Mouse (Mus musculus): Measurements from ENCODE around the gene Znrf2. TPM values are rescaled to one million over a fixed set of nuclear protein-coding genes. Genes with fewer than 3 reads are reported as not detected.
A peak's percentile ranks its signal among the peaks of the same experiment; 100 is the strongest.

The Znrf2 gene
- polyA plus RNA-seq, 1 experiment = 15.8 TPM

- H3K9me3 ChIP-seq = peaks cover 23% of the 10 kb centered on the region; the same call in 1 of the 2 replicates
- H3K4me1 ChIP-seq = peaks cover 37% of the 10 kb centered on the region
- H3K36me3 ChIP-seq (replicated peaks; ENCODE audit: low read length) = peaks cover 3% of the 10 kb centered on the region
- peaks cover 78% of the 10 kb centered on the region for H3K27me3 ChIP-seq (replicated peaks)
- TF ChIP-seq GATA1 (IDR thresholded peaks at IDR 0.05; ENCODE audit: borderline replicate concordance, low read length) (no peak), FLI1 (IDR thresholded peaks at IDR 0.05; ENCODE audit: low read length) (no peak)
- peak overlapping the region; percentile 46 for H3K4me3 ChIP-seq (replicated peaks)
Measured at GRCm38 (mm10) chr6:54939631-54940030, 122.9 kb downstream of the Znrf2 start.

DNA sequence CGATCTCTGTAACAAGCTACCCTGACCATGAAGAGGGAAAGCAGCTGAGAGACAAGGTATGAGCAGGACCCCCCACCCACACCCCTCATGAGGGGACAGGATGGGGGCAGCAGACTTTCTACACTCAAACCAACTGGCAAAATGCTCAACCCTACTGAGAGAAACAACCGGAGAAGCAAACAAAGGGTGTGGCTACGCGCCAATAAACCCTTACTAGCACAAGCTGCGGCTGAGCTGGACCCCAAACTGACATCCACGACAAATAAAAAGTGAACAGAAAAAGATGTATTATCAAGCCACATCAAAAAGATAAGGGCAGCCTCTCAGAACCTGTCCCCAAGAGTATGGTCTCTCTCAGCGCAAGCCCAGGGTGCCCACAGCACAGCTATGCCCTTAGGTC, 123.4 kb downstream of the Znrf2 start:
- H3K9me3 ChIP-seq = peaks cover 19% of the 10 kb centered on the region; the same call in 1 of the 2 replicates
- peaks cover 3% of the 10 kb centered on the region for H3K36me3 ChIP-seq (replicated peaks; ENCODE audit: low read length)
- no peak overlapping the region for H3K4me3 ChIP-seq (replicated peaks)
- peaks cover 36% of the 10 kb centered on the region for H3K4me1 ChIP-seq
- no peak for TF ChIP-seq GATA1 (IDR thresholded peaks at IDR 0.05; ENCODE audit: borderline replicate concordance, low read length)
- no peak for TF ChIP-seq FLI1 (IDR thresholded peaks at IDR 0.05; ENCODE audit: low read length)
- H3K27me3 ChIP-seq (replicated peaks) = peaks cover 82% of the 10 kb centered on the region

- TF ChIP-seq GATA1 (IDR thresholded peaks at IDR 0.05; ENCODE audit: borderline replicate concordance, low read length) = no peak
- TF ChIP-seq FLI1 (IDR thresholded peaks at IDR 0.05; ENCODE audit: low read length) = no peak
- peaks cover 30% of the 10 kb centered on the region for H3K4me1 ChIP-seq
- H3K36me3 ChIP-seq (replicated peaks; ENCODE audit: low read length) = peaks cover 3% of the 10 kb centered on the region
- H3K27me3 ChIP-seq (replicated peaks) = peaks cover 84% of the 10 kb centered on the region
- H3K4me3 ChIP-seq (replicated peaks) = no peak overlapping the region
- peaks cover 16% of the 10 kb centered on the region; the same call in 1 of the 2 replicates for H3K9me3 ChIP-seq
Measured at GRCm38 (mm10) chr6:54941149-54941548, 124.4 kb downstream of the Znrf2 start.

Other genes starting within 250 kb of the Znrf2 start
- 0.35 and 0.88 TPM in 2 replicates for gene Plekha8, start 221.8 kb upstream of the Znrf2 start, polyA plus RNA-seq (2012; ENCODE audit: insufficient read depth, low replicate concordance)
- 1.2 TPM in 1 of 2 replicates, not detected in the other for gene Fkbp14, start 219.6 kb upstream of the Znrf2 start, polyA plus RNA-seq (2012; ENCODE audit: insufficient read depth, low replicate concordance)
- 0.16 TPM in 1 of 2 replicates, not detected in the other for gene Mturn, start 135.3 kb upstream of the Znrf2 start, polyA plus RNA-seq (2012; ENCODE audit: insufficient read depth, low replicate concordance)
- gene Nod1, start 155.7 kb downstream of the Znrf2 start, polyA plus RNA-seq (2012; ENCODE audit: insufficient read depth, low replicate concordance) = 1.5 TPM in 1 of 2 replicates, not detected in the other
- 4.2 and 18.6 TPM in 2 replicates for gene Ggct, start 176.0 kb downstream of the Znrf2 start, polyA plus RNA-seq (2012; ENCODE audit: insufficient read depth, low replicate concordance)
- gene Gars, start 221.1 kb downstream of the Znrf2 start, polyA plus RNA-seq (2012; ENCODE audit: insufficient read depth, low replicate concordance) = 57.4 and 75.3 TPM in 2 replicates